Mouse (Mus musculus): Measurements from ENCODE around the gene Sectm1a. TPM values are rescaled to one million over a fixed set of nuclear protein-coding genes. Genes with fewer than 3 reads are reported as not detected.
A peak's percentile ranks its signal among the peaks of the same experiment; 100 is the strongest.

The Sectm1a gene
- polyA plus RNA-seq, 1 experiment from 2014 or later = 0.68 TPM

DNA sequence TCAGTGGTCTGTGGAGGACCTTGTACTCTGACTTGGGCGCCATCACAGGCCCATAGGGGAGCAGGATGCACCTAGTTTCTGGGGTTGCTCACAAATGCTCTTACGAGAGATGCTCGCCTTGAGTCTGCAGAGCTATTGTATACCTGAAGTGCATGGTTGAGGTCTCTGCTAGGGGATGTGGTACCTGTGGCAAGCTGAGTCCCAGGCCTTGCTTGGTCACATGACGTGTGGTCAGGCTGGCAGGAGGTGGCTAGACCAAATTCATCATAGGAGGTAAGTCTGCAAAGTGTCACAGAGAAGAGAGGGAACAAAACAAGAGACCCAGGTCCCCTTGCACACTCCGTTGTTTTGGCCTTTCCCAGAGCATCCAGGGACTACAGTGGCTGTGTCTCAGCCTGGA lies 61.5 kb downstream of the Sectm1a start:
- WGBS (ENCODE audit: insufficient replicate concordance) = 63% methylated on average over 5 of the region's 5 CpGs
- H3K27ac ChIP-seq (replicated peaks) = no peak overlapping the region
- no peaks in the 10 kb centered on the region for H3K36me3 ChIP-seq (replicated peaks)
- H3K9ac ChIP-seq = no peak overlapping the region
- no peak for ATAC-seq (ENCODE audit: insufficient read depth)
- no peak overlapping the region for H3K4me3 ChIP-seq (replicated peaks)
- no peaks in the 10 kb centered on the region for H3K4me1 ChIP-seq (replicated peaks)
- no peaks in the 10 kb centered on the region for H3K9me3 ChIP-seq (replicated peaks)
- peaks cover 6% of the 10 kb centered on the region; the same call in 1 of the 2 replicates for H3K27me3 ChIP-seq
- no peak overlapping the region for H3K4me2 ChIP-seq

GRCm38 (mm10) chr11:121017703-121018102 lies 63.3 kb downstream of the Sectm1a start:
- no peak overlapping the region for H3K9ac ChIP-seq
- no peak overlapping the region for H3K27ac ChIP-seq (replicated peaks)
- WGBS (ENCODE audit: insufficient replicate concordance) = 32% methylated on average over 3 of the region's 3 CpGs
- H3K27me3 ChIP-seq = peaks cover 7% of the 10 kb centered on the region; the same call in 1 of the 2 replicates
- H3K4me1 ChIP-seq (replicated peaks) = no peaks in the 10 kb centered on the region
- no peak overlapping the region for H3K4me2 ChIP-seq
- no peaks in the 10 kb centered on the region for H3K9me3 ChIP-seq (replicated peaks)
- peak; percentile 38; the same call in 1 of the 2 replicates for ATAC-seq (ENCODE audit: insufficient read depth)
- no peaks in the 10 kb centered on the region for H3K36me3 ChIP-seq (replicated peaks)
- no peak overlapping the region for H3K4me3 ChIP-seq (replicated peaks)

Other genes starting within 250 kb of the Sectm1a start
- 1.8 TPM in 2 replicates for gene Ccdc57, start 148.3 kb downstream of the Sectm1a start, polyA plus RNA-seq (2015; fragmentation: Nextera tagmentation; extraction: Ambion mirVana)
- 73.5 and 82.2 TPM in 2 replicates for gene Slc16a3, start 132.7 kb downstream of the Sectm1a start, polyA plus RNA-seq (2015; fragmentation: Nextera tagmentation; extraction: Ambion mirVana)
- gene Csnk1d, start 89.9 kb downstream of the Sectm1a start, polyA plus RNA-seq (2015; fragmentation: Nextera tagmentation; extraction: Ambion mirVana) = 36.1 and 38.5 TPM in 2 replicates
- 0.70 and 0.97 TPM in 2 replicates for gene Cd7, start 41.8 kb downstream of the Sectm1a start, polyA plus RNA-seq (2015; fragmentation: Nextera tagmentation; extraction: Ambion mirVana)
- gene Sectm1b, start 17.7 kb downstream of the Sectm1a start, polyA plus RNA-seq (2015; fragmentation: Nextera tagmentation; extraction: Ambion mirVana) = 0.08 and 0.23 TPM in 2 replicates
- gene Tex19.2, start 37.5 kb upstream of the Sectm1a start, polyA plus RNA-seq (2015; fragmentation: Nextera tagmentation; extraction: Ambion mirVana) = 0.06 and 0.07 TPM in 2 replicates
- gene Tex19.1, start 64.9 kb upstream of the Sectm1a start, polyA plus RNA-seq (2015; fragmentation: Nextera tagmentation; extraction: Ambion mirVana) = 0.09 TPM in 1 of 2 replicates, not detected in the other
- gene Uts2r, start 79.1 kb upstream of the Sectm1a start, polyA plus RNA-seq (2015; fragmentation: Nextera tagmentation; extraction: Ambion mirVana) = 0.05 and 0.13 TPM in 2 replicates
- gene Hexdc, start 123.2 kb upstream of the Sectm1a start, polyA plus RNA-seq (2015; fragmentation: Nextera tagmentation; extraction: Ambion mirVana) = 3.0 and 3.7 TPM in 2 replicates
- gene Ogfod3, start 123.5 kb upstream of the Sectm1a start, polyA plus RNA-seq (2015; fragmentation: Nextera tagmentation; extraction: Ambion mirVana) = 14.3 and 16.3 TPM in 2 replicates
- gene Cybc1, start 148.1 kb upstream of the Sectm1a start, polyA plus RNA-seq (2015; fragmentation: Nextera tagmentation; extraction: Ambion mirVana) = 20.5 and 20.7 TPM in 2 replicates
- 117 and 136 TPM in 2 replicates for gene Narf, start 156.0 kb upstream of the Sectm1a start, polyA plus RNA-seq (2015; fragmentation: Nextera tagmentation; extraction: Ambion mirVana)
- gene Foxk2, start 178.8 kb upstream of the Sectm1a start, polyA plus RNA-seq (2015; fragmentation: Nextera tagmentation; extraction: Ambion mirVana) = 2.8 and 3.9 TPM in 2 replicates

All from liver, embryonic 15.5 days (tissue).